Mouse (Mus musculus): Measurements from ENCODE around the gene Diexf. TPM values are rescaled to one million over a fixed set of nuclear protein-coding genes. Genes with fewer than 3 reads are reported as not detected.

Gene Diexf
- polyA plus RNA-seq, 2 experiments: 2.7 to 8.5 TPM

DNA sequence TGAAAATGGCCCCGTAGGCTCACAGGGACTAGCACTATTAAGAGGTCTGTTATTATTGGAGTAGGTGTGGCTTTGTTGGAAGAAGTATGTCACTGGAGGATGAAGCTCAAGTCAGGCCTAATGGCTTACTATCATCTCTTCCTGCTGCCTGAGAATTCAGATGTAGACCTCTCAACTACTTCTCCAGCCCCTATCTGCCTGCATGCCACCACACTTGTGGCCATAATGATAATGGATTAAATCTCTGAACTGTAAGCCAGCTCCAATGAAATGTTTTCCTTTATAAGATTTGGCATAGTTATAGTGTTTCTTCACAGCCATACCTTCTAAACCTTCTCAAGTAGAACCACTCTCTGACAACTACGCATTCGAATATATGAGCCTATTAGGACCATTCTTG lies 67.5 kb downstream of the Diexf start:
- no peaks in the 10 kb centered on the region for H3K4me1 ChIP-seq (replicated peaks; ENCODE audit: control insufficient read depth in 2 of 2, insufficient read depth in 2 of 2, low read length in 1 of 2)
- DNase-seq (ENCODE audit: low read depth in 3 of 3, low spot score in 3 of 3) (no peak), ATAC-seq (ENCODE audit: insufficient read depth) (no peak)
- H3K9me3 ChIP-seq (ENCODE audit: control insufficient read depth, low read length): no peaks in the 10 kb centered on the region
- H3K4me2 ChIP-seq (ENCODE audit: low read depth): no peak overlapping the region
- 78% methylated on average over 3 of the region's 3 CpGs for WGBS (ENCODE audit: insufficient replicate concordance)
- no peaks in the 10 kb centered on the region for H3K27me3 ChIP-seq (ENCODE audit: control insufficient read depth, insufficient read depth, low read length)
- H3K27ac ChIP-seq: no peak overlapping the region
- H3K9ac ChIP-seq (replicated peaks): no peak overlapping the region
- TF ChIP-seq CTCF (IDR thresholded peaks at IDR 0.05; ENCODE audit: low read depth): no peak
- TF ChIP-seq EP300 (IDR thresholded peaks at IDR 0.05; ENCODE audit: low read depth): no peak
- H3K36me3 ChIP-seq (replicated peaks; ENCODE audit: control insufficient read depth, insufficient read depth, low read depth): no peaks in the 10 kb centered on the region
- no peak overlapping the region for H3K4me3 ChIP-seq (ENCODE audit: insufficient read depth in 1 of 2, low read depth in 2 of 2, low read length in 2 of 2)

DNA sequence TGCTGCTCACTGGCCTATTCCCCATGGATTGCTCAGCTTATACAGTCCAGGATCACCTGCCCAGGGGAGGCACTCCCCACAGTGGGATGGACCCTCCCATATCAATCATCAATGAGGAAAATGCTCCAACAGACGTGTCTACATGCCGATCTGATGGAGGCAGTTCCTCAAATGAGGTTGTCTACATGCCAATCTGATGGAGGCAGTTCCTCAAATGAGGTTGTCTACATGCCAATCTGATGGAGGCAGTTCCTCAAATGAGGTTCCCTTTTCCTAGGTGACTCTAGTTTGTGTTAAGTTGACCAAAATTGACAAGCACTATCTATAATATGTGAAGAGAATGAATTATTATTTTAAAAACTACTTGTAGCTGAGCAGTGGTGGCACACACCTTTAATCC lies 69.9 kb downstream of the Diexf start:
- no peaks in the 10 kb centered on the region for H3K9me3 ChIP-seq (ENCODE audit: control insufficient read depth, low read length)
- ATAC-seq (ENCODE audit: insufficient read depth) (no peak), DNase-seq (ENCODE audit: low read depth in 3 of 3, low spot score in 3 of 3) (no peak)
- no peak overlapping the region for H3K4me3 ChIP-seq (ENCODE audit: insufficient read depth in 1 of 2, low read depth in 2 of 2, low read length in 2 of 2)
- no peak overlapping the region for H3K27ac ChIP-seq
- 19% methylated on average over 2 of the region's 2 CpGs for WGBS (ENCODE audit: insufficient replicate concordance)
- no peak overlapping the region for H3K4me2 ChIP-seq (ENCODE audit: low read depth)
- H3K9ac ChIP-seq (replicated peaks): no peak overlapping the region
- TF ChIP-seq EP300 (IDR thresholded peaks at IDR 0.05; ENCODE audit: low read depth) (no peak), CTCF (IDR thresholded peaks at IDR 0.05; ENCODE audit: low read depth) (no peak)
- no peaks in the 10 kb centered on the region for H3K27me3 ChIP-seq (ENCODE audit: control insufficient read depth, insufficient read depth, low read length)
- no peaks in the 10 kb centered on the region for H3K4me1 ChIP-seq (replicated peaks; ENCODE audit: control insufficient read depth in 2 of 2, insufficient read depth in 2 of 2, low read length in 1 of 2)
- no peaks in the 10 kb centered on the region for H3K36me3 ChIP-seq (replicated peaks; ENCODE audit: control insufficient read depth, insufficient read depth, low read depth)

- H3K36me3 ChIP-seq (replicated peaks; ENCODE audit: control insufficient read depth, insufficient read depth, low read depth): no peaks in the 10 kb centered on the region
- DNase-seq (ENCODE audit: low read depth in 3 of 3, low spot score in 3 of 3) (no peak), ATAC-seq (ENCODE audit: insufficient read depth) (no peak)
- H3K9me3 ChIP-seq (ENCODE audit: control insufficient read depth, low read length): no peaks in the 10 kb centered on the region
- no peak overlapping the region for H3K4me2 ChIP-seq (ENCODE audit: low read depth)
- H3K4me1 ChIP-seq (replicated peaks; ENCODE audit: control insufficient read depth in 2 of 2, insufficient read depth in 2 of 2, low read length in 1 of 2): no peaks in the 10 kb centered on the region
- WGBS (ENCODE audit: insufficient replicate concordance): 62% methylated on average over 5 of the region's 5 CpGs
- H3K9ac ChIP-seq (replicated peaks): no peak overlapping the region
- H3K27me3 ChIP-seq (ENCODE audit: control insufficient read depth, insufficient read depth, low read length): no peaks in the 10 kb centered on the region
- TF ChIP-seq CTCF (IDR thresholded peaks at IDR 0.05; ENCODE audit: low read depth) (no peak), EP300 (IDR thresholded peaks at IDR 0.05; ENCODE audit: low read depth) (no peak)
- H3K4me3 ChIP-seq (ENCODE audit: insufficient read depth in 1 of 2, low read depth in 2 of 2, low read length in 2 of 2): no peak overlapping the region
- H3K27ac ChIP-seq: no peak overlapping the region
These were observed 70.5 kb downstream of the Diexf start for GRCm38 (mm10) chr1:193059596-193059995.

GRCm38 (mm10) chr1:193054401-193054800 lies 75.7 kb downstream of the Diexf start:
- DNase-seq (ENCODE audit: low read depth in 3 of 3, low spot score in 3 of 3): no peak
- WGBS (ENCODE audit: insufficient replicate concordance): 56% methylated on average over 5 of the region's 5 CpGs
- no peaks in the 10 kb centered on the region for H3K27me3 ChIP-seq (ENCODE audit: control insufficient read depth, insufficient read depth, low read length)
- H3K36me3 ChIP-seq (replicated peaks; ENCODE audit: control insufficient read depth, insufficient read depth, low read depth): no peaks in the 10 kb centered on the region
- H3K4me1 ChIP-seq (replicated peaks; ENCODE audit: control insufficient read depth in 2 of 2, insufficient read depth in 2 of 2, low read length in 1 of 2): no peaks in the 10 kb centered on the region
- no peak overlapping the region for H3K4me3 ChIP-seq (ENCODE audit: insufficient read depth in 1 of 2, low read depth in 2 of 2, low read length in 2 of 2)
- H3K4me2 ChIP-seq (ENCODE audit: low read depth): no peak overlapping the region
- ATAC-seq (ENCODE audit: insufficient read depth): no peak
- TF ChIP-seq EP300 (IDR thresholded peaks at IDR 0.05; ENCODE audit: low read depth) (no peak), CTCF (IDR thresholded peaks at IDR 0.05; ENCODE audit: low read depth) (no peak)
- no peaks in the 10 kb centered on the region for H3K9me3 ChIP-seq (ENCODE audit: control insufficient read depth, low read length)
- H3K27ac ChIP-seq: no peak overlapping the region
- H3K9ac ChIP-seq (replicated peaks): no peak overlapping the region

- Histone ChIP-seq H3K27me3 (ENCODE audit: control insufficient read depth, insufficient read depth, low read length) (no peaks in the 10 kb centered on the region), H3K4me1 (replicated peaks; ENCODE audit: control insufficient read depth in 2 of 2, insufficient read depth in 2 of 2, low read length in 1 of 2) (no peaks in the 10 kb centered on the region), H3K9me3 (ENCODE audit: control insufficient read depth, low read length) (no peaks in the 10 kb centered on the region), H3K4me2 (ENCODE audit: low read depth) (no peak overlapping the region), H3K4me3 (ENCODE audit: insufficient read depth in 1 of 2, low read depth in 2 of 2, low read length in 2 of 2) (no peak overlapping the region), H3K27ac (no peak overlapping the region), H3K9ac (replicated peaks) (no peak overlapping the region), H3K36me3 (replicated peaks; ENCODE audit: control insufficient read depth, insufficient read depth, low read depth) (no peaks in the 10 kb centered on the region)
- WGBS (ENCODE audit: insufficient replicate concordance): 49% methylated on average over 5 of the region's 5 CpGs
- no peak for TF ChIP-seq CTCF (IDR thresholded peaks at IDR 0.05; ENCODE audit: low read depth)
- TF ChIP-seq EP300 (IDR thresholded peaks at IDR 0.05; ENCODE audit: low read depth): no peak
- DNase-seq (ENCODE audit: low read depth in 3 of 3, low spot score in 3 of 3) (no peak), ATAC-seq (ENCODE audit: insufficient read depth) (no peak)
These were observed 77.0 kb downstream of the Diexf start for GRCm38 (mm10) chr1:193053065-193053464.

Data from liver, embryonic 14.5 days (tissue).